Mouse (Mus musculus) left cerebral cortex, adult 8-10 months (tissue): Measurements from ENCODE around the gene Klf12. TPM values are rescaled to one million over a fixed set of nuclear protein-coding genes. Genes with fewer than 3 reads are reported as not detected.

Source experiments
- DNase-seq, 2 experiments: peaks; one replicate each; pipeline ENCODE4 v3.0.0; 2022; ENCODE audit warnings: low spot score in 2 of 2
- total RNA-seq, 4 experiments: library from RNA; stranded (reverse); gene quantifications; 2 replicates each; pipeline ENCODE4 v1.2.4; 2022

Gene Klf12
- total RNA-seq, 4 experiments from 2014 or later = 44.0 to 61.2 (median 51.3) TPM

DNA sequence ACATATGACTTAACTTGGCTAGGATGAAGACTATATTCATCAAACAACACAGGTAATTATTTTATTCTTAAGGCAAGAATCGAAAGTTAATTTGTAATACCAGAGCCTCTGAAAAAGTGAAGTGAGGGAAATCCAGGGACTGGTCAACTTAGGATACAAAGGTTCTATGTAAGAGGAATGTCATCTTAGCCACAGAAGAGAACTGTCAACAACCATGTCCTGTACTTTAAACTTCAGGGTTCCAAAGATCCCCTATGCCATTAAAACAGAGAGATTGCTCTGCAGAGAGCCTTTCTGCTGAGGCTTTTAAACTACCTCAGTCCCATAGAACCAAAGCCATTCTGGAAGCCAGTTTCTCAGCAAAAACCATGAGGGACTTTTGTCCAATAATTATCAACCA is 144.1 kb downstream of the Klf12 start:
- no peak for DNase-seq

GRCm38 (mm10) chr14:100134304-100134703 is 150.2 kb downstream of the Klf12 start:
- no peak for DNase-seq

DNA sequence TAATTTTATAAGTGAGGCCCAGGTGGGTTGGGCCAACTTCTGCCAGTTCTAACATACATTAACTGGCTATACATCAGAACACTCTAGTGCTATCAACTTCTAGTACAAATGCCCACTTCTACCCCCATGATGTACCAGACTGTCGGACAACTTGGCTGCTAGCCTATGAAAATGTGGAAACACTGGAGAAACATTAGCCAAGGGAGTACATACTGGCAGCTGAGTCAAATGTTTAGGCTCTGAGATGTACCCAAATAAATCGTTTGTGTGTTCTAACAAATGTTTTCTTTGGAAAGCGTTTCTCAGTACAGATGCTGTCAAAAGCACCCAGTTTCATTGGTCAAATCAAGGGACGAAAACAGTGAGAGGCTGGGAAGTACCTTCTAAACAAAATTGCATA is 152.0 kb downstream of the Klf12 start:
- DNase-seq = no peak

DNA sequence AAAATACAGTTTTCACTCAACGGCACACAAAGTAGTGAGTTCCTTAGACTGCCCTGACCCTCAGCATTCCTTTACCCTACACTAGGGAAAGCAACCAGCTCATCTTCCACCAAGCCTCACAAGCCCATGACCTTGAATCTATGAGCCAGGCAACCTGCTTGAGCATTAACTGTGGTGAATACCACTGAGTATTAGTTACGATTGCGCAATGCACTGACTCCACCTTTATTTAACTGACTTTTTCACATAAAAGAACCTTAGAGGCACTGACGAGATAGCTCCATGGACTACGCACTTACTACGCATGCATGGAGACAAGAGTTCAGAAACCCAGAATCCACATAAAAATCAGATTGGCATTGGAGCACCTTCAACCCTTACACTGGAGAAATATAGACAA is 158.4 kb downstream of the Klf12 start:
- DNase-seq = no peak

GRCm38 (mm10) chr14:100121075-100121474 is 163.4 kb downstream of the Klf12 start:
- DNase-seq = no peak

GRCm38 (mm10) chr14:100119866-100120265 is 164.6 kb downstream of the Klf12 start:
- no peak for DNase-seq

GRCm38 (mm10) chr14:100113419-100113818 is 171.1 kb downstream of the Klf12 start:
- DNase-seq = no peak

DNA sequence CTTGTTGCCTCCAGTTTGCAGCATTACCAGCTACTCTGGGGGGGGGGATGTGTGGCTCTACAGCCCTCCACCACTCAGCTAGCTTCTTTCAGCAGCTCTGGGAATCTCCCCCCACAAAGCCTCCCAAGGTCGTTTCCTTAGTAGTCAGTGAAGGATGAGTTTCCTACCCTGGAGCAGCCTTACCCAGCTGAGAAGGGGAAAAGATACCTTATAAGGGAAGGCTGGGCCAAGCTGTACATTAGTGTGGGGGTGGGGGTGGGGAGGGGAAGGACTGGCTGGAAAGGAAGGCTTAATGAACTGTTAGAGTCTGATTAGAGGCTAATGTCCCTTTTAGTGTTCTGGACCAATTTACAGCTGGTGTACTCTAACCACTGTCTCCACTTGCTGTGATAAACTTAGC is 172.7 kb downstream of the Klf12 start:
- DNase-seq = no peak

GRCm38 (mm10) chr14:100109563-100109962 is 174.9 kb downstream of the Klf12 start:
- DNase-seq = no peak

DNA sequence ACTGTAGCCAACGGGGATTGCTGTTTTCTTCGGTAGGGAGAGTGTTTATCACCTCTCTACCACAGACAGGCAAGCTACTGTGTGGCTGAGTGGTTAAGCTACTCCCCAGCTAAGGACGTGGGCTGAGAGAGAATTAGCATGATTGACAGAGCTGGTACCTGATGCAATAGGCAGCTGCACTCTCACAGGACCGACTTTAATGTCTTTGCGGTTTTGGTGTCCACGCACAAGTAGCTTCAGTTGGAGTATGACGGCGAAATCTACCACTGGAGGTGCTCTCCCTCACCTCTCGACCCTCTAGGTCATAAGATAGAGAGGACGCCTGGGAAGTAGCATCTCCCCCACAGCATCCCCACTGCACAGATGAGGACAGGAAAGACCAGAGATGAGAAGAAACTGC is 178.9 kb downstream of the Klf12 start:
- no peak for DNase-seq

GRCm38 (mm10) chr14:100104818-100105217 is 179.7 kb downstream of the Klf12 start:
- no peak for DNase-seq

DNA sequence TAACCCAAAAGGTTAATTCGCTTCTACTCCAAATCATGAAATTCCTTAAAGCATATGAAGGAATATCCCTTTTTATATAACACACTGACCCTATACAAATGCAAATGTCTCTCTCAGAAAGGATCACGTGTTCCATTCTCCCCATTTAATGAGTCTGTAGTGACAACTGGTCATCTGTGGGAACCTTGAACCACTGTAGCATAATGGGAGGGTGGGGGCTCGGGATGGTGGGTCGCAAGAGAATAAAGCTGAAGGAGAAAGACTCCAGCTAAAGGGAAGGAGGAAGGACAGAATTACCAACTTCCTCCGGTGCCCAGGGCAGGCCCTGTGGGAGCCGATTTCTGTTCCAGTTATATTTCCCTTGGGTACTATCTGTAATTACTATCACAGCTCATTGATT is 180.7 kb downstream of the Klf12 start:
- DNase-seq = no peak

- no peak for DNase-seq
Observed at GRCm38 (mm10) chr14:100097208-100098189, 187.0 kb downstream of the Klf12 start.

- no peak for DNase-seq
Observed at GRCm38 (mm10) chr14:100095730-100096129, 188.7 kb downstream of the Klf12 start.

- no peak for DNase-seq
Observed at GRCm38 (mm10) chr14:100090517-100090916, 194.0 kb downstream of the Klf12 start.

- DNase-seq = no peak
Observed at GRCm38 (mm10) chr14:100079620-100080019, 204.9 kb downstream of the Klf12 start.

- DNase-seq = no peak
Observed at GRCm38 (mm10) chr14:100072431-100073195, 211.9 kb downstream of the Klf12 start.

- DNase-seq = no peak
Observed at GRCm38 (mm10) chr14:100069543-100070090, 214.9 kb downstream of the Klf12 start.

DNA sequence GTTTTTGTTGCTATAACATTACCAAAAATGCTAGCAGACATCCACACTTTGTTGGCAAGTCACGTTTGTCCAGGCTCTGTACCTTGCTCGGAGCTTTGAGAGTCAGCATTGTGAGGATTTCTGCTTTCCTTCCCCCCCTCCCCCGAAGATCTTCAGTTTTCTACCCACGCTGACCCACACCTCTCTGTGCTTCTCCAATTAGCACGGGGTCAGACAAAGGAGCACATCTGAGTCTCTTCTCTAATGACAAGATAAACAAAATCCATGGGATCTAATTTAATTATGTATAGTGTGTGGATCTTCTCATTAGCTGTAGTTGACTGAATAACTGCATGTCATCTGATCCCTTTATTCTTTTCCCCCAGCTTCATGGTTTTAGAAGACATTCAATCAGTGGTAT is 215.8 kb downstream of the Klf12 start:
- DNase-seq = no peak

DNA sequence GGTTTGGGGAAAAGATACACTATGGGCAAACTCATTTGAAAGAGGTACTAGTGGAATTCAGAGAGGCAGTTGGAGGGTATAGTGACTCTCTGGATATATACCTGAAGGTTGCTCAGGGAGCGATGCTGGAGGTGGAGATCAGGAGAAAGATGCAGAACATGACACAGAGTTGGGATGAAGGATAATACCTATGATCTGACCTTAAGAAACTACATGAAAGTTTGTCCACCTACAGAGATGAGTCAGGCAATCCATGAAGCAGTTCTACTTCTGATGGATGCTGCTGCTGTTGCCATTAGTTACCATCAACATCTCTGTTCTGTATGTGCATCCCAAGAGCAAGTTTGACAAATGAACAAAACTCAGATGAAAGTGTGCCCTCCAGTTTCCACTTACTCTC is 222.0 kb downstream of the Klf12 start:
- DNase-seq = no peak

DNA sequence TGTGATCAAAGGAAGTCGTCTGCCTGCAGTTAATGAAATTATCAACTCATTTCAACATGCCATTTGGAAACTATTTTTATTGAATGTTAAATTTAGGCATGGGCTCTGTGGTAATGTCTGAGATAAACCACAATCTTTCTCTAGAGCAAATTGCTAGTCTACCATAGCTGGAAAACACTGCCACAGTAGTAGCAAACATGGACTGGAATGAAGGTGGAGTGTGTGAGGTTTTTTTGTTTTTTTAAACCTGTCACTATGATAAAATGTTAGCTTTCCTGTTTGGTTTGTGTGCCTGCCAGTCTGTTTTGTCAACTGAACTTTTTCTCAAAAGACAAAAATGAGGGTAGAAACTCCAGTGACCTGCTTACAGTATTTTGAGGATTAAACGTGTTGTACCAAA is 230.3 kb downstream of the Klf12 start:
- DNase-seq = no peak

DNA sequence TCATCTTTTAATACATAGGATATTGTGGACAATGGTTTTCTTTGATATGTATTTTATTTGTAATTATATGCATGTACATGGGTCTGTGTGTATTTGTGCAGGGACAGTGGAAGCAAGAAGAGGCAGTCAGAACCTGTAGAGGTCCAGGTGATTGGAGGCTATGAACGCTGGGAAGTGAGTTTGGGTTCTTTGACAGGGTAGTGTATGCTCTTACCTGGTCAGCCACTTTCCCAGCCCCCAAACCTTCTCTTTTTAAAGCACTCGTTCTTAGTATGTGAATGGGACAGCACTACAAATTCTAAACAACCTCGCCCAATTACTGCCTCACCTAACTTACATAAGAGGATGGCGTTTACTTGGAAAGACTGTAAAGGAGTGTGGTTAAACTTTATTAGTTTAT is 231.0 kb downstream of the Klf12 start:
- DNase-seq = no peak
